In the genomic region with DNA sequence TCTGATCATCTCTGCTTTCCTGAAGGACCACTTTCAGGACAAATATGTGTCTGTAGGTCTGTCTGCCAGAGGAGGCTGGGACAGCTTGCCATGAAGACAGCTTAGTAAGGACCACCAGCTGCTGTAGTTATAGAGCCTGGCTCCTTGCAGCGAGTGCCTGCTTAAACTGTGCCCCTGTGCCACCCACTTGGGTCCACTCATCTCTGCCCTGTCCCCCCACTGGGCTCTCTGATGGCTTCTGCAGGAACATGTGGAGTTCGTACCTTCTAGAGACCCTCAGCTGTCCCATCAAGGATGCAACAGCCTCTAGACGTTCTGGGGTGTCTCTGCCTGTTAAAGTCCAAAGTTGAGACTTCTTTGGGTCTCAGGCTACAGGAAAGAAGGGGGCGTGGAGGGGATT, we compare ENCODE assay signal across 10 mouse cellular contexts. TPM values are rescaled to one million over a fixed set of nuclear protein-coding genes. Genes with fewer than 3 reads are reported as not detected.
DNase-seq lines count a peak whose midpoint lies in the region; ATAC-seq and TF ChIP-seq lines count a peak whose summit lies in the region.
"Had no signal": no experiment of that assay in that cellular context is flagged by ENCODE, and none has a peak within 500 bp of the region (broad histone marks: within the 10 kb centered on the region; RNA-seq: fewer than 3 reads in every experiment).

No protein-coding gene starts in this region.

- WGBS in heart, embryonic 10.5 days: 51% methylated on average over 4 of the region's 4 CpGs
- 44% methylated on average over 4 of the region's 4 CpGs for WGBS in hindbrain, embryonic 12.5 days
- 25% methylated on average over 4 of the region's 4 CpGs for WGBS in midbrain, embryonic 10.5 days

- DNase-seq in heart, embryonic 10.5 days (ENCODE audit: low spot score): no peak
- DNase-seq in heart, postnatal 4 days: no peak
- DNase-seq in midbrain, embryonic 10.5 days (ENCODE audit: low spot score): peak; percentile 33
- no peak for DNase-seq in B cell, adult 2 months
- DNase-seq in frontal cortex, postnatal 14 days (ENCODE audit: low spot score in 2 of 2): no peak
- DNase-seq in adrenal gland, postnatal 4 days (ENCODE audit: low spot score in 2 of 2): no peak

- peaks cover 32% of the 10 kb centered on the region for H3K36me3 ChIP-seq in heart, embryonic 10.5 days
- peaks cover 9% of the 10 kb centered on the region for H3K36me3 ChIP-seq in ES-Bruce4 (ENCODE audit: control insufficient read depth, insufficient read depth, low read length, poor library complexity, severe bottlenecking)
- H3K36me3 ChIP-seq in hindbrain, embryonic 12.5 days: peaks cover 17% of the 10 kb centered on the region
- H3K36me3 ChIP-seq in midbrain, embryonic 10.5 days: peaks cover 33% of the 10 kb centered on the region

- H3K4me1 ChIP-seq in heart, embryonic 10.5 days: peaks cover 95% of the 10 kb centered on the region
- peaks cover 8% of the 10 kb centered on the region for H3K4me1 ChIP-seq in ES-Bruce4 (ENCODE audit: control insufficient read depth, insufficient read depth, low read length)
- H3K4me1 ChIP-seq in hindbrain, embryonic 12.5 days: peaks cover 83% of the 10 kb centered on the region
- peaks cover 87% of the 10 kb centered on the region for H3K4me1 ChIP-seq in midbrain, embryonic 10.5 days

- H3K27ac ChIP-seq in heart, embryonic 10.5 days: peak overlapping the region; percentile 88
- H3K27ac ChIP-seq in ES-Bruce4 (ENCODE audit: insufficient read depth, low read length): no peak overlapping the region; the same call in 1 of the 2 replicates
- H3K27ac ChIP-seq in hindbrain, embryonic 12.5 days: peak overlapping the region; percentile 92
- H3K27ac ChIP-seq in midbrain, embryonic 10.5 days (replicated peaks): peak overlapping the region; percentile 93

- H3K9ac ChIP-seq in ES-Bruce4 (ENCODE audit: low read depth, poor library complexity, severe bottlenecking): peak overlapping the region; percentile 64
- H3K9ac ChIP-seq in hindbrain, embryonic 12.5 days: peak overlapping the region; percentile 58

- no peak for TF ChIP-seq POLR2A in ES-Bruce4 (IDR thresholded peaks at IDR 0.05; ENCODE audit: insufficient read depth, low read length)

- H3K4me2 ChIP-seq in hindbrain, embryonic 12.5 days (replicated peaks): peak overlapping the region; percentile 58

- TF ChIP-seq CTCF in ES-Bruce4 (IDR thresholded peaks at IDR 0.05; ENCODE audit: low read depth, low read length): no peak

- no peaks in the 10 kb centered on the region for H3K9me3 ChIP-seq in heart, embryonic 10.5 days
- H3K9me3 ChIP-seq in ES-Bruce4 (replicated peaks; ENCODE audit: control insufficient read depth, insufficient read depth, low read length, poor library complexity, severe bottlenecking): no peaks in the 10 kb centered on the region
- no peaks in the 10 kb centered on the region for H3K9me3 ChIP-seq in hindbrain, embryonic 12.5 days (replicated peaks)
- H3K9me3 ChIP-seq in midbrain, embryonic 10.5 days (replicated peaks): no peaks in the 10 kb centered on the region
- H3K9me3 ChIP-seq: megakaryocyte, embryonic 14.5 days had no signal

- no peak for ATAC-seq in hindbrain, embryonic 12.5 days (ENCODE audit: low FRiP score)

- no peaks in the 10 kb centered on the region for H3K27me3 ChIP-seq in heart, embryonic 10.5 days (ENCODE audit: insufficient read depth, poor library complexity, severe bottlenecking)
- no peaks in the 10 kb centered on the region for H3K27me3 ChIP-seq in ES-Bruce4 (ENCODE audit: control insufficient read depth, insufficient read depth, low read length, poor library complexity, severe bottlenecking)
- no peaks in the 10 kb centered on the region for H3K27me3 ChIP-seq in hindbrain, embryonic 12.5 days
- peaks cover 43% of the 10 kb centered on the region for H3K27me3 ChIP-seq in midbrain, embryonic 10.5 days (ENCODE audit: low read depth, poor library complexity, severe bottlenecking)

- no peak for TF ChIP-seq EP300 in ES-Bruce4 (IDR thresholded peaks at IDR 0.05; ENCODE audit: insufficient read depth, low read depth, low read length)

- H3K4me3 ChIP-seq in heart, embryonic 10.5 days: peak overlapping the region; percentile 56
- peak overlapping the region; percentile 69 for H3K4me3 ChIP-seq in ES-Bruce4 (ENCODE audit: low read depth, low read length)
- peak overlapping the region; percentile 29 for H3K4me3 ChIP-seq in hindbrain, embryonic 12.5 days
- peak overlapping the region; percentile 52 for H3K4me3 ChIP-seq in midbrain, embryonic 10.5 days

RNA-seq across cellular contexts. Expression of a gene that starts 6.9 kb away (rescaled TPM):
- polyA plus RNA-seq in heart, embryonic 10.5 days (2016; fragmentation: Nextera tagmentation; extraction: Ambion mirVana): 24.5 and 25.3 TPM in 2 replicates
- 10 to 100 TPM; 14.3 to 14.8 TPM for total RNA-seq in heart, postnatal 4 days (2021)
- 24.8 and 26.3 TPM in 2 replicates for polyA plus RNA-seq in ES-Bruce4 (2011; ENCODE audit: insufficient read depth, insufficient read length, low read depth, missing spikeins)
- 29.1 and 30.2 TPM in 2 replicates for polyA plus RNA-seq in hindbrain, embryonic 12.5 days (2016; fragmentation: Nextera tagmentation; extraction: Ambion mirVana)
- polyA plus RNA-seq in midbrain, embryonic 10.5 days (2016; fragmentation: Nextera tagmentation; extraction: Ambion mirVana): 14.6 and 15.7 TPM in 2 replicates
- total RNA-seq in adrenal gland, postnatal 4 days (2021): 10 to 100 TPM in 1 of 2 experiments, 1 to 10 TPM in 1; 7.0 to 12.9 TPM

RNA-seq across cellular contexts. Expression of a gene that starts 57.7 kb away (rescaled TPM):
- not detected in 2 replicates for polyA plus RNA-seq in heart, embryonic 10.5 days (2016; fragmentation: Nextera tagmentation; extraction: Ambion mirVana)
- not detected for total RNA-seq in heart, postnatal 4 days (2021)
- not detected in 2 replicates for polyA plus RNA-seq in ES-Bruce4 (2011; ENCODE audit: insufficient read depth, insufficient read length, low read depth, missing spikeins)
- polyA plus RNA-seq in hindbrain, embryonic 12.5 days (2016; fragmentation: Nextera tagmentation; extraction: Ambion mirVana): not detected in 2 replicates
- polyA plus RNA-seq in midbrain, embryonic 10.5 days (2016; fragmentation: Nextera tagmentation; extraction: Ambion mirVana): not detected in 2 replicates
- total RNA-seq in adrenal gland, postnatal 4 days (2021): not detected
- total RNA-seq: adrenal gland, postnatal 14 days had no signal
